Mouse (Mus musculus) embryonic stem cell, embryonic (primary cell): ENCODE data around the gene Polr1c.

Experiments used
- CTCF ChIA-PET, 4 experiments: fragments of 300-600 bp in 2 of 4; fragments of 350-600 bp in 2 of 4; sonication (Branson Sonifier 250); formaldehyde crosslinking; loops; one replicate each; lab custom pipeline; 2022; ENCODE audit warnings: inconsistent platforms in 2 of 4; lab: Charles Lee
- POLR2A ChIA-PET, 4 experiments: fragments of 300-600 bp in 2 of 4; fragments of 350-600 bp in 2 of 4; sonication (Branson Sonifier 250); formaldehyde crosslinking; loops; one replicate each; lab custom pipeline; 2022; ENCODE audit warnings: antibody characterized with exemption in 4 of 4, inconsistent platforms in 1 of 4; lab: Charles Lee

The Polr1c gene

GRCm38 (mm10) chr17:46247512-46248188, at the start of gene Polr1c, which contains the start of gene Yipf3:
TSS of gene Polr1c (minus strand) at chr17:46248054.
TSS of gene Yipf3 (plus strand) at chr17:46248080.
- CTCF ChIA-PET, result interaction anchor here in 3 of 4 experiments (0.5 to 1.3 kb wide), 3 partner anchors 21 to 431 kb away, joined by 3 to 9 read pairs (median 7); partner anchors contain the start of genes Abcc10 (in 1 of the 3) and Mea1 (in 1 of the 3)
- POLR2A ChIA-PET, result interaction anchor here in 3 of 4 experiments (0.5 to 18.8 kb wide), 31 partner anchors 8 to 363 kb away, joined by 3 to 262 read pairs (median 4); partner anchors contain the start of genes Polh (in 3 of the 3), Xpo5 (in 3 of the 3), Cul9 (in 1 of the 3) and Dnph1 (in 1 of the 3)

DNA sequence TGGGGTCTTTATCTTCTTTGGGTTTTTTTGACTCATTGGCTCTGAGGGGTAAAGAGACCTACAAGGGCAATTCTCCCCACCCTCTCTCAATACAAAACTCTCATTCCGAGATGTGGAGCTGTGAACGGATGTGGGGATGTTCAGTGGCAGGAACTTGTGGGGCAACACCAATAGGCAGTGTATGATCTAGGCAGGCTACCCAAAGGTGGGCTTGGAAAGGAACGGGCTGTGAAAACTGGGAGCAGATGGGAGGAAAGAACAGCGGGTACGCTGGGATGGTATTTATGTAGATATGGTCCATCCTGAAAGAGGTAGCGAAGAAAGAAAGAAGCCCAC, 49.1 kb upstream of the Polr1c start:
- POLR2A ChIA-PET, result interaction anchor here (0.6 to 4.0 kb wide), 14 partner anchors 8 to 37 kb away, joined by 3 to 15 read pairs (median 4); partner anchors contain the start of gene Abcc10 (in 2 of the 4)
- CTCF ChIA-PET, result interaction anchor here (0.9 to 4.8 kb wide), 4 partner anchors 30 to 31 kb away, joined by 3 to 24 read pairs (median 9); no protein-coding TSS in a partner anchor

- POLR2A ChIA-PET, result interaction anchor here in 2 of 4 experiments (1.0 to 4.0 kb wide), 8 partner anchors 8 to 30 kb away, joined by 3 to 15 read pairs (median 6); no protein-coding TSS in a partner anchor
- CTCF ChIA-PET, result interaction anchor here in 2 of 4 experiments (1.0 to 4.8 kb wide), 2 partner anchors 30 to 31 kb away, joined by 5 to 24 read pairs; no protein-coding TSS in a partner anchor
Observed at GRCm38 (mm10) chr17:46296601-46297000, 48.7 kb upstream of the Polr1c start.

DNA sequence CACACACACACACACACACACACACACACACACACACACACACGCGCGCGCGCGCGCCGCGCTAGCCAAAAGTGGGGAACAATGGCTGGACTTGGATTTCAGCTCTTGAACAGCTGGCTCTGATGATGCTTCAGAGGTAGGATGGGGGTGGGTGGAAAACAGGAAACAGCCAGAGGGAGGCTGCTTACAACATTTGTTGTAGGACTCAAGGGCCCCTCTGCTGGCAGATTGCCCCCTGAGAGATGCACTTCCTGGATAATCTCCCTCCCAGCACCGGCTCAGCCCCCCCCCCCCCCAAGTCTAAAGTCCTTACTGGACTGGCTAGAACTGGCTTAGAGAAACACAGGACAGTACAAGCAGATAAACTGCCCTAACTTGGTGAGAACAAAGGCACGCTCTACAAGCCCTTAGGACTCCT, 39.8 kb upstream of the Polr1c start:
- ChIA-PET POLR2A (interaction anchor here (0.6 to 2.5 kb wide), 12 partner anchors 9 to 150 kb away, joined by 3 to 8 read pairs (median 4); partner anchors contain the start of genes Dlk2 (in 2 of the 4), Lrrc73 (in 1 of the 4), Polr1c (in 1 of the 4) and Slc22a7 (in 1 of the 4)), CTCF (interaction anchor here (0.5 to 2.6 kb wide), 9 partner anchors 14 to 691 kb away, joined by 3 to 17 read pairs (median 5); no protein-coding TSS in a partner anchor)

DNA sequence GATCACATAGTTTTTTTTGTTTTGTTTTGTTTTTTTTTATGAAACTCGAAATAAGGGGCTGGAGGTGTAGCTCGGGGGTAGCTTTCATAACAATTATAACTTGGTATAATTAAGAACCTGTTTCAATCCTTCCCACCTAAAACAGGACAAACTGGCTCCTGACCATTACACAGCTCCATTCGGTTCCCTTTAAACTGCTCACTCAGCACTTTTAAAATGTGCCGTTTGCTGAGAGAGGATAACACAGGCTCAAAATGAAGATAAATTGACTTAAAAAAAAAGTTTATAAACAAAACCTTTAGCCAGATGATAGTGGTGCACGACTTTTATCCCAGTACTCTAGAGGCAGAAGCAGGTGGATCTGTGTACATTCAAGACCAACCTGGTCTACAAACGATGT, 37.6 kb upstream of the Polr1c start:
- ChIA-PET CTCF (interaction anchor here in 2 of 4 experiments (0.6 to 2.8 kb wide), 2 partner anchors 19 to 202 kb away, joined by 5 to 9 read pairs; partner anchors contain the start of gene Ttbk1 (in 1 of the 2)), POLR2A (interaction anchor here in 3 of 4 experiments (0.6 to 7.3 kb wide), 18 partner anchors 8 to 1569 kb away, joined by 3 to 48 read pairs (median 6); partner anchors contain the start of gene Dlk2 (in 1 of the 3))

DNA sequence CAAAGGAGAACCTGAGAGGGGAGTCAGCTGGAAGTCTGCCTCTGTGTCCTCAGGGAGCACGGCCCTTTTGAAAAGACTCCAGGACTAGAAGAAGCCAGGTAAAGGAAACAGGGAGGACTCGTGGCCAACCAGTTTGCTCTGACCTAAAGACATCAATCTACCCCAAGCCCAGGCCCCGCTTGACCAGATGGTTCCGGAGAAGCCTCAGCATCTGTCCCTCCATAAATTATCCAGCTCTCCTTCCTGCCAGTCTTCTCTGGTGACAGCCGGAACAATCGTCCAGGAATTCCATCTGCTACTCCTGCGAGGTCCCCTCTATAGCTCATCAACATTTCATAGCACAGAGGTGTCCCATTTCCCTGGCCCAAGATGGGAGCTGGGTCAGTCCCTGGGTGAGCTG, 36.8 kb upstream of the Polr1c start:
- POLR2A ChIA-PET, result interaction anchor here in 3 of 4 experiments (0.6 to 7.3 kb wide), 17 partner anchors 9 to 1570 kb away, joined by 3 to 48 read pairs (median 5); partner anchors contain the start of genes Dlk2 (in 1 of the 3), Polh (in 1 of the 3) and Xpo5 (in 1 of the 3)

DNA sequence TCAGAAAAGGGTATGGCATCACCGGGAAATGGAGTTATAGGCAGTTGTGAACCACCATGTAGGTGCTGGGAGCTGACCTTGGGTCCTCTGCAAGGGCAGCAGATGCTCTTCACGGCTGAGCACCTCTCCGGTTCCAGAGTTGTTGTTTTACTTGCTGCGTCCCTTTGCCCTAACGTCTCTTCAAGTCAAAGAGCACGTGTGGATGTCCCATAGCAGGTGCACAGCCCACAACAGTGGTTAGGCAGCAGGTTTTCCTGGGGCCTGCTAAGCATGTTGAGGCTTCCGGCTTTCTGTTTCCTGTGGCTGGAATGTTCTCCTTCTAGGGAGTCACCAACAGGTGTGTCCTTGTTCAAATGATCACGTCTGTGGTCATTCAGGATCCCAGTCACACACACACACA, 36.1 kb upstream of the Polr1c start:
- ChIA-PET POLR2A (interaction anchor here in 2 of 4 experiments (0.6 to 7.3 kb wide), 9 partner anchors 8 to 44 kb away, joined by 3 to 48 read pairs (median 8); partner anchors contain the start of gene Abcc10 (in 1 of the 2)), CTCF (interaction anchor here in 1 of 4 experiments (1.2 to 2.8 kb wide), 2 partner anchors 18 to 24 kb away, joined by 3 to 9 read pairs; no protein-coding TSS in a partner anchor)

More for the DNA sequence above, 36.8 kb upstream of the Polr1c start:
- CTCF ChIA-PET, result interaction anchor here in 1 of 4 experiments (1.2 to 2.8 kb wide), 2 partner anchors 18 to 25 kb away, joined by 3 to 9 read pairs; no protein-coding TSS in a partner anchor

- ChIA-PET CTCF (interaction anchor here in 2 of 4 experiments (0.5 to 1.5 kb wide), 4 partner anchors 17 to 373 kb away, joined by 3 to 4 read pairs (median 3); no protein-coding TSS in a partner anchor), POLR2A (interaction anchor here in 3 of 4 experiments (0.6 to 7.3 kb wide), 14 partner anchors 8 to 1573 kb away, joined by 3 to 74 read pairs (median 7); partner anchors contain the start of genes Abcc10 (in 1 of the 3) and Lrrc73 (in 1 of the 3))
Observed at GRCm38 (mm10) chr17:46283140-46283539, 35.3 kb upstream of the Polr1c start.

GRCm38 (mm10) chr17:46282483-46283123, 34.7 kb upstream of the Polr1c start, which contains the start of gene Tjap1:
TSS of gene Tjap1 (minus strand) at chr17:46283026.
- POLR2A ChIA-PET, result interaction anchor here (0.6 to 7.3 kb wide), 17 partner anchors 8 to 1572 kb away, joined by 3 to 74 read pairs (median 5); partner anchors contain the start of genes Abcc10 (in 1 of the 4), Dnph1 (in 1 of the 4) and Lrrc73 (in 1 of the 4)
- CTCF ChIA-PET, result interaction anchor here in 3 of 4 experiments (0.5 to 2.5 kb wide), 6 partner anchors 13 to 374 kb away, joined by 3 to 10 read pairs (median 3); no protein-coding TSS in a partner anchor

DNA sequence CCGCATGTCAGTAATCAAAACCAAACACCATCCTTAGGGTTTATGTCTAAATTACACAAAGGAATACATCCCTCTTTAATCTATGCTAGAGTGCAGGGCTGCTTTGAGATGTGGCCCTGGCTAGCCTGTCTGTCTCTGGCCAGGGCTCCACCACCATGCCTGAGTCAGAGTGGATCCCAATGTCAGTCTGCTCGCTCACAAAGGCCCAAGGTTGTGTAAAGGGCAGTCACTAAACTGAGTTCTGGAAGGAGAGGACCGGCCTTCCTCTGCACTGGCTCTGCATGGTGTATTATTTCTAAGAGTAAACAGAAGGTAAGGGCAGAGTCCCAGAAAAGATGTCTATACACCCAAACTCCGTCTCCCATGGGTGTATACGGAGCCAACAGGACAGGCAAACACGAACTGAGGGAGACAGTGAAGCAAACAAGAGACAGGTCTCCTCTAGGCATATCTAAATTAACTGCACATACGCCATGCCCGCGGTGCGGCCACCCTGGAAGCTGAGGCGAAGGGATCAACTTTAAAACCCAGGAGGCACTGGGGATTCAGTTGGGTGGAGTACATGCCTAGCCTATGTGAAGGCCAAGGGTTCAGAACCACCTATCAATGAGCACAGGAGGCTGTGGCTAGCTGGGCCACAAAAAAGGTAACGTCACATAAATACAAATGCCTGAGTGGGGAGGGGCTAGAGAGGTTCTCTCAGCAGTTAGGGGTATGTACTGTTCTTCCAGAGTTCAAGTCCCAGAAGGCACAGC, 30.3 kb upstream of the Polr1c start:
- ChIA-PET CTCF (interaction anchor here in 2 of 4 experiments (1.0 to 3.6 kb wide), 2 partner anchors 12 kb away, joined by 3 to 13 read pairs; no protein-coding TSS in a partner anchor), POLR2A (interaction anchor here in 2 of 4 experiments (1.4 to 12.8 kb wide), 7 partner anchors 10 to 50 kb away, joined by 4 to 115 read pairs (median 42); partner anchors contain the start of gene Abcc10 (in 1 of the 2))

GRCm38 (mm10) chr17:46277586-46277985, 29.7 kb upstream of the Polr1c start:
- POLR2A ChIA-PET, result interaction anchor here in 2 of 4 experiments (0.7 to 12.8 kb wide), 7 partner anchors 9 to 19 kb away, joined by 4 to 115 read pairs (median 31); no protein-coding TSS in a partner anchor
- CTCF ChIA-PET, result interaction anchor here in 2 of 4 experiments (0.7 to 3.6 kb wide), 2 partner anchors 12 kb away, joined by 3 to 13 read pairs; no protein-coding TSS in a partner anchor

DNA sequence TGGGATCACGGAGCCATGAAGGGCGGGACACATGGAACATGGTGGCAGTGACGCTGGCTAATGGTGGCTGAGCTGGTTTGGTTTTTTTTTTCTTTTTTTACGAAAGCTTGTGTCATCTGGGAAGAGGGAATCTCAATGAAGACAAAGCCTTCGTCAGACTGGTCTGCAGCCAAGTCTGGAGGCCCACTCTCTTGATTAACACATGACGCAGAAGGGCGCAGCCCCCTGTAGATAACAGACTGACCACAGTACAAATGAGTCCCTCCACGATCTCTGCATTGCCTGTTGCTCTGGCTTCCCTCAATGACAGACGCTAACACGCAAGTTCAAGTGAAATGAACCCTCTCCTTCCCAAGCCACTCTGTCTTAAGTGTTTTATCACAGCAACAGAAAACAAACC, 27.7 kb upstream of the Polr1c start:
- CTCF ChIA-PET, result interaction anchor here (0.6 to 3.6 kb wide), 4 partner anchors 10 to 126 kb away, joined by 3 to 13 read pairs (median 6); no protein-coding TSS in a partner anchor
- POLR2A ChIA-PET, result interaction anchor here in 2 of 4 experiments (0.6 to 12.8 kb wide), 23 partner anchors 9 to 760 kb away, joined by 3 to 115 read pairs (median 3); partner anchors contain the start of genes Abcc10 (in 2 of the 2), Dlk2 (in 2 of the 2), Dnph1 (in 1 of the 2) and Gtpbp2 (in 1 of the 2)

DNA sequence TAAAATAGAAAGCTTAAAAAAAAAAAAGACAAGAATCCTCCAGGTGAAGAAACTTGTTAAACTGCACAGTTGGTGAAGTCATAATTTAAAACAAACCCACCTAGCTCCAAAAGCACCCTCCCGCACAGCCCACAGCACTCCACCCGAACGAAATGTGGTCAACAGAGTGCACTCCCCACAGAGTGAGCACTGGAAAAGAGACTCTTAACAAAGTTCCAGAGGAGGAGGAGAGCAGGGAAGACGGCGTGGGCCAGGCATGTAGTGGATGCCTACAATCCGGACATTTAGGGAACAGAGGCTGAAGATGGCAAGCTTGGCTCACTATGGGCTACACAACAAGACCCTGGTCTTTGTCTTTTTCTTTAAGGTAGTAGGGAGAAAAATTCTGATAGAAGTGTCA, 27.2 kb upstream of the Polr1c start:
- POLR2A ChIA-PET, result interaction anchor here in 2 of 4 experiments (0.6 to 12.8 kb wide), 25 partner anchors 8 to 760 kb away, joined by 3 to 115 read pairs (median 4); partner anchors contain the start of genes Dlk2 (in 2 of the 2), Abcc10 (in 1 of the 2), Dnph1 (in 1 of the 2) and Gtpbp2 (in 1 of the 2)
- CTCF ChIA-PET, result interaction anchor here (0.6 to 3.6 kb wide), 6 partner anchors 9 to 356 kb away, joined by 3 to 13 read pairs (median 4); no protein-coding TSS in a partner anchor

- ChIA-PET POLR2A (interaction anchor here in 2 of 4 experiments (0.9 to 12.8 kb wide), 25 partner anchors 7 to 761 kb away, joined by 3 to 115 read pairs (median 4); partner anchors contain the start of genes Abcc10 (in 1 of the 2), Dlk2 (in 1 of the 2), Polh (in 1 of the 2) and Polr1c (in 1 of the 2)), CTCF (interaction anchor here (0.6 to 3.6 kb wide), 5 partner anchors 9 to 356 kb away, joined by 3 to 13 read pairs (median 4); no protein-coding TSS in a partner anchor)
Observed at GRCm38 (mm10) chr17:46274465-46274864, 26.6 kb upstream of the Polr1c start.

- ChIA-PET POLR2A (interaction anchor here in 3 of 4 experiments (0.6 to 12.8 kb wide), 23 partner anchors 7 to 424 kb away, joined by 3 to 115 read pairs (median 4); partner anchors contain the start of genes Abcc10 (in 1 of the 3), Dlk2 (in 1 of the 3), Polh (in 1 of the 3) and Polr1c (in 1 of the 3)), CTCF (interaction anchor here in 2 of 4 experiments (1.1 to 1.3 kb wide), 3 partner anchors 8 to 25 kb away, joined by 3 to 4 read pairs (median 3); no protein-coding TSS in a partner anchor)
Observed at GRCm38 (mm10) chr17:46273803-46274236, 26.0 kb upstream of the Polr1c start.
